Mouse (Mus musculus): Measurements from ENCODE around the gene Fbxo17. TPM values are rescaled to one million over a fixed set of nuclear protein-coding genes. Genes with fewer than 3 reads are reported as not detected.
A peak's percentile ranks its signal among the peaks of the same experiment; 100 is the strongest.

The Fbxo17 gene
- total RNA-seq, 1 experiment from 2014 or later = 5.3 TPM

GRCm38 (mm10) chr7:28767462-28767965 is 50.9 kb downstream of the Fbxo17 start, which contains the start of gene Nfkbib:
TSS of gene Nfkbib (minus strand) at chr7:28767512.
- no peak for DNase-seq

- no peak for DNase-seq
These were observed 52.9 kb downstream of the Fbxo17 start for GRCm38 (mm10) chr7:28769414-28769958.

DNA sequence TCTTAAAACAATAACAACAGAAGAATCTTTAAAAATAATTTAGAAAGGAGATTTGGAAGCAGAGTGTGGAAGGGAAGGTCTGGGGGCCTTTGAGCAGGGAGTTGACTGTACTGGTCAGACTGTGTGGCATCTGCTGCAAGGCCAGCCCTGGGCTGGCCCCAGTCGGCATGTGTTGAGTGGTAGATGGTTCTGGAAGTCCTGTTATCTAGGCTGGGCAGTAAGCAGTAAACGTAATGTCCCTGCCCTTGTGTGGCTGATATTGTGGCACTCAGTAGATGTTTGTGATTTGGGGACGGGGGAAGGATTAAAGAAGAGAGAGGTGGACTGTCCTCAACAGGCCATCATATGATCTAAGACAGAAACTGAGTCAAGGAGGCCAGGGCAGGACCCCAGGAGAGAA is 53.7 kb downstream of the Fbxo17 start:
- no peak for DNase-seq

GRCm38 (mm10) chr7:28771867-28772266 is 55.3 kb downstream of the Fbxo17 start:
- DNase-seq = no peak

DNA sequence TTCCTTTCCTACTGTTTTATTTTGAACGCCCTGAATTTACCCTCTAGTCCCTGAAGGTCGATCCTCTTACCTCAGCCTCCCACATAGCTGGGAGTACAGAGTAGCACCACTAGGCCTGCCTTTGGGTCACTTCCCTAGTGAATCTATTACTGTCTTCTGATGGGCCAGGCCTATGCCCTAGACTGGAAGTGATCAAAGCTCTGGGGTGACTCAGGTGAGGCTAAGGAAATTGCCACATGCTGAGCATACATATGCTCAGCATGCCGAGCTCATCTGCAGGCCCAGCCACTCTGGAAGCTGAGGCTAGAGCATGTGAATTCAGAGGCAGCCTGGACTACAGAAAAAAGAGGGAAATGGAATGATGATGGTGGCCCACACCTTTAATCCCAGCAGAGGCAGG is 56.6 kb downstream of the Fbxo17 start:
- DNase-seq = no peak

DNA sequence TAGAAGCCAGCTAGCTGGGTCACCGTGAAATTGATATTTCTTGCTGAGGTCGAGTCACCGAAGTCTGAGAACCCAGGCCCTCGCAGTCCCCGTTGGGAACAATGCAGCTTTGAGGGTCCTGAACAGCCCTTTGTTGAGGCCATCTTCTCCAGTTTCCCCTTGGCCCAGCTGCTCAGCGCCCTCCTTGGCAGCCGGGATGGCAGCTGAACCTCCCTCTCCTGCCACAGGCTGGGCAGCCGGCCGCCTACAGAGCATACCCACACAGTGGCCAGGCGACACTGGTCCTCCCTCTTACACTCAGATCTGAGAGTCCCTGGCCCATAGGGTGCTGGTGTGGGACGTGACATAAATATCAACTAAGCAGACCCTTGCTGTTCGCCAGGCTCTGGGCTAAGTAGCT is 57.6 kb downstream of the Fbxo17 start:
- DNase-seq = no peak

- DNase-seq = no peak
These were observed 58.5 kb downstream of the Fbxo17 start for GRCm38 (mm10) chr7:28775129-28775528.

- no peak for DNase-seq
These were observed 62.2 kb downstream of the Fbxo17 start for GRCm38 (mm10) chr7:28778825-28779224.

DNA sequence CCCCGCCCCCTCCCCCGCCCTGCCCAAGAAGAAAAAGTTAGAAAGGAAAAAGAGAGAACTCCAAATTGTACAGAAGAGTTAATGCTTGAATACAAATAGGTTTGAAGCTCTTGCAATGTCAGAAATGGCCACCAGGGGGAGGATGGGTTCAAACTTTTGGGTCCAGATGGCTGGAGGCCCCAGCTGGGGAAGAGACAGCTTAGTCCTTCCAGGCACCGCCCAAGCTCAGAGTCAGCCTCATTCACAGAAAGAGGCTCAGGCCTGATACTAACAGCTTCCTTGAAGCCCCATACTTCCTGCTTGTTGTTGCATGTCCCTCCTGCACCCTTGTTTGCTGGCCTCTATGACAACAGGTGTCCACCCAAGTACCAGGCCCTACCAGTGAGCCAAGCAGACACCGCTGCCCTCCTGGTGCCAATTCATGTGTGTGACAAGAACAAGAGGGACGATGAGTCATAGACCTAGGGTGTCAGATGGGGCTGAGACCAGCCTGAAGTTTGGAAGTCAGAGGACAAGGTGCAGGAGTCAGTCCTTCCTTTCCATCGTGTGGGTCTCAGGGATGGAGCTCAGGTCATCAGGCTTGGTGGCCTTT is 63.6 kb downstream of the Fbxo17 start:
- peak; percentile 85 for DNase-seq

- no peak for DNase-seq
These were observed 64.3 kb downstream of the Fbxo17 start for GRCm38 (mm10) chr7:28780857-28781256.

DNA sequence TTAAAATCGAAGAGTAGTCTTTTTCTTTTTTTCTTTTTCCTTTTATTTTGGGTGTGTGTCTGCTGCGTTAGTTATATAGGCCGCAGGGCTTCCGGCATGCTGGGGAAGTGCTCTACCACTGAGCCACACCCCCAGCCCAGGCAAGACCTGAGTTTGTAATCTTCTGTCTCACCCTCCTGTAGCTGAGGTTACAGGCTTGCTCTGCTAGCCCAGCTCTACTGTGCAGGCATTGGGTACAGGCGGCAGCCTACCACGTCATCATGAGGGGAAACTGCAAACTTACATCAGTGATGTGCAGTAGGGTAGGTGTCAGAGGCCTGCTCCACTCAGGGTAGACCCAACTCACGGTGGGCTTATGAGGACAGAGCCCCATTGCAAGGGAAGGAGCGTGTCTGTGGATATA is 64.7 kb downstream of the Fbxo17 start:
- no peak for DNase-seq

DNA sequence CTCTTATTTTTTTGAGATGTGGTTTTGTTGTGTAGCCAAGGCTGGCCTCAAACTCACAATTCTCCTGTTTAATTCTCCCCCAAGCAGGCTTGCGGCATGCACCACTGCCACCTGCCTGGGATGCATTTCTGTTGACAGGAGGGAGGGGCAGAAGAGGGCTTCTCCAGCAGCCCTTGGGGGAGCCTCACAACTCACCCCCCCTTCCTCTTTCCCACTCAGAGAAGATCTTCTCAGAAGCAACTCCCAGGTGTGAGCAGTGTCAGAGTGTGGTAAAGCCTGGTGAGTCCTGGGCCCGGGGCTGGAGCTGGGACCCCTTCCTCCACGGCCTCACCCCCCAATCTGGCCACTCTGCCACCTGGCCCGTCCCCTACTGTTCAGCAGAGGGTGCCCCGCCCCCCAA is 68.6 kb downstream of the Fbxo17 start:
- DNase-seq = no peak

Other genes with a start within 250 kb of the Fbxo17 start
- not detected in 2 replicates for gene Ifnl2, start 206.3 kb upstream of the Fbxo17 start, total RNA-seq (2021)
- not detected in 2 replicates for gene Ifnl3, start 194.0 kb upstream of the Fbxo17 start, total RNA-seq (2021)
- gene Sycn, start 175.9 kb upstream of the Fbxo17 start, total RNA-seq (2021) = not detected in 2 replicates
- not detected in 2 replicates for gene Nccrp1, start 169.6 kb upstream of the Fbxo17 start, total RNA-seq (2021)
- gene Samd4b, start 118.7 kb upstream of the Fbxo17 start, total RNA-seq (2021) = 66.6 and 69.4 TPM in 2 replicates
- 32.0 and 35.2 TPM in 2 replicates for gene Pak4, start 118.6 kb upstream of the Fbxo17 start, total RNA-seq (2021)
- gene Acp7, start 85.5 kb upstream of the Fbxo17 start, total RNA-seq (2021) = not detected in 2 replicates
- 1.3 and 1.9 TPM in 2 replicates for gene Fbxo27, start 24.0 kb upstream of the Fbxo17 start, total RNA-seq (2021)
- 78.8 and 86.5 TPM in 2 replicates for gene Mrps12, start 25.0 kb downstream of the Fbxo17 start, total RNA-seq (2021)
- gene Sars2, start 25.2 kb downstream of the Fbxo17 start, total RNA-seq (2021) = 15.4 and 22.3 TPM in 2 replicates
- not detected in 2 replicates for gene Ccer2, start 39.4 kb downstream of the Fbxo17 start, total RNA-seq (2021)
- 71.4 and 75.2 TPM in 2 replicates for gene Sirt2, start 49.9 kb downstream of the Fbxo17 start, total RNA-seq (2021)
- gene Nfkbib, start 50.7 kb downstream of the Fbxo17 start, total RNA-seq (2021) = 36.8 and 42.6 TPM in 2 replicates
- 2.9 and 3.1 TPM in 2 replicates for gene Rinl, start 72.2 kb downstream of the Fbxo17 start, total RNA-seq (2021)
- 423 and 491 TPM in 2 replicates for gene Hnrnpl, start 91.7 kb downstream of the Fbxo17 start, total RNA-seq (2021)
- gene Ech1, start 108.4 kb downstream of the Fbxo17 start, total RNA-seq (2021) = 445 and 492 TPM in 2 replicates
- gene Lgals4, start 117.0 kb downstream of the Fbxo17 start, total RNA-seq (2021) = 14.4 and 17.6 TPM in 2 replicates
- gene Lgals7, start 147.0 kb downstream of the Fbxo17 start, total RNA-seq (2021) = not detected in 2 replicates
- 0.21 TPM in 1 of 2 replicates, not detected in the other for gene Capn12, start 164.6 kb downstream of the Fbxo17 start, total RNA-seq (2021)
- gene Actn4, start 245.5 kb downstream of the Fbxo17 start, total RNA-seq (2021) = 204 and 206 TPM in 2 replicates